Mouse (Mus musculus) megakaryocyte, adult 5-6 weeks (primary cell): ENCODE measurements around the gene Rwdd2b. TPM values are rescaled to one million over a fixed set of nuclear protein-coding genes. Genes with fewer than 3 reads are reported as not detected.
A peak's percentile ranks its signal among the peaks of the same experiment; 100 is the strongest.

Experiments used
- ATAC-seq: 2 replicates; pipeline ENCODE4 v1.8.0; 2016; ENCODE audit warnings: mild to moderate bottlenecking, inconsistent platforms; ENCODE audit not compliant: poor library complexity, severe bottlenecking
- total RNA-seq, 2 experiments: library from RNA; stranded (forward) in 1 of 2; stranded (reverse) in 1 of 2; fragments of 153-499, 151-499 nt in 1 of 2; fragments of 221-1000, 200-1000 nt in 1 of 2; gene quantifications; 2 replicates each; pipeline versions ENCODE4 v1.2.3 to v1.2.4; 2015 to 2017

Gene Rwdd2b
- 7.0 and 7.8 TPM in 2 replicates for total RNA-seq (2015)
- 9.9 and 12.1 TPM in 2 replicates for total RNA-seq (2017)

DNA sequence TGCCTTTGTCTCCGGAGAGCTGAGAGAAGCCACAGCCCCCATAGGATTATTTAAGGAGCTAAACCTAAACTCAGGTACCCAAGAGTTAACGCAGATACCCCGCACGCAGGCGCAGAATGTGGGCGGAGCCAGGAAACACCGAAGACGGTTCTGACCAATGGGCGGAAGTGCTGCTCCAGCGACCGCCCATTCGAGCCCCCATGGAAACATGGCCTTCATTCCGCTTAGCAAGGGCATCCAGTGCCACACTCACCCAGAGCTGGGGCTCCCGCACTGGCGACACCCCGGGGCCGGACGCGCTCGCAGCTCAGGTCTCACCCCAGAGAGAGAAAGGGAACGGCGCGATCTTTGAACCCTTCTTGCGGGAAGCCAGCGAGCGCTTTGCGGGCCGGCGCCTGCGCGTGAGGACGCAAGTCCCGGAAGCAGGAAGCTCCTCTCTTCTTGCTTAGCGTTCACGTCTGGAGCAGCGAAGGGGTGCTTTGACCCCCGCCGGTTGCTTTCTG, at the start of gene Rwdd2b:
Gene Rwdd2b, minus strand, starts transcription at position 390 of the 503 bp plus-strand sequence.
- peak; percentile 97 for ATAC-seq

DNA sequence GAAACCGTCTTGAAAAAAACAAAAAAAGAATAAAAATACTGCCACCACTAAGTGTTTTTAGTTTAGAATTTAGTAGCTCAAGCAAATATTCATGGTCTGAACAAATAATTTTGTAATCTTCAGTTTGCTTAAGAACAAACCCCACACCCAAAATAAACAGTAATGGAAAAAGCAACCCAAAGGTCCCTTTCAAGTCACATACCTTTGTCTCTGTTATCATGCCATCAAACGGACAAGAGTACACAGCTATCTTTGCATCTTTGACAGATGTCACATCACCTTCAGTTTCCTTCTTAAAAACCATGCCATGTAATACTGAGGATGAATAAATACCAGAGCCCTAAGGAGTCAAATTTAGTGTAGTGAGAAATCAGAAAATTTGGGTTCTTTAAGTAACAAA, 48.2 kb upstream of the Rwdd2b start:
- ATAC-seq: no peak

DNA sequence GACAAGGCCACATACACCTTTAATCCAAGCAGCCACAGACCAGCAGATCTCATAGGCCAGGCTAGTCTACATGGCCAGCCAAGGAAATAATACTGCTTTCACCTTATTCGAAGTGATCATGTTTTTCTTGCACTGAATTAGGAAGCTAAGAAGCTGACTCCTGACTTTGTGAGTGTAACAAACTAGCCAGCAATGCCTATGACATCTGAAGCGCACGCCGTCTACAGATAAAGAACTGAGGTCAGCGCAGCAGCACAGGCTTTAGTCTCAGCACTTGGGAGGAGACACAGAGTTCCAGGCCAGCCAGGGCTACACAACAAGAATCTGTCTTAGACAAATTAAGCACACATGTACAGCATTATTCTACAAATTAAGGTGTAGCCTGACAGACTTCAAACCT, 46.4 kb upstream of the Rwdd2b start:
- ATAC-seq: no peak

DNA sequence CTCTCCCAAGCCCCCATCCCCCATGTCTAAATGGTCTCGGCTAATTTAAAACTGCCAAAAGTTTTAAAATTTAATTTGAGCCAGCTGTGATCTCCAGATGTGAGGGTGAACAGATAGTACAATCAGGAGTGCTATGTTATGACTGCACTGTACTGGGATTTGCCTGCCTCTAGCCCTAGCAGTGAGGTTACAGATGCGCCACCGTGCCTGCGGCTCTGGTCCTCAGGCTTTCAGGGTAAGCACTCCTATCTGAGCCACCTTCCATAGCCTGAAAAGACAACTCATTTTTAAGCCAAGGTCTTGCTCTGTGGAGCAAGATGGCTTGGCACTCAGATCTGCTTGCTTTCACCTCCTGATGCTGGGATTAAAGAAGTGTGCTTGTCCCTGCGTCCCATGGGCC, 44.0 kb upstream of the Rwdd2b start:
- ATAC-seq: no peak

- no peak for ATAC-seq
Observed at GRCm38 (mm10) chr16:87470579-87470978, 30.2 kb upstream of the Rwdd2b start.

GRCm38 (mm10) chr16:87458752-87459151, 18.4 kb upstream of the Rwdd2b start:
- no peak for ATAC-seq

- ATAC-seq: peak; percentile 63
Observed at GRCm38 (mm10) chr16:87455180-87455611, 14.8 kb upstream of the Rwdd2b start.

DNA sequence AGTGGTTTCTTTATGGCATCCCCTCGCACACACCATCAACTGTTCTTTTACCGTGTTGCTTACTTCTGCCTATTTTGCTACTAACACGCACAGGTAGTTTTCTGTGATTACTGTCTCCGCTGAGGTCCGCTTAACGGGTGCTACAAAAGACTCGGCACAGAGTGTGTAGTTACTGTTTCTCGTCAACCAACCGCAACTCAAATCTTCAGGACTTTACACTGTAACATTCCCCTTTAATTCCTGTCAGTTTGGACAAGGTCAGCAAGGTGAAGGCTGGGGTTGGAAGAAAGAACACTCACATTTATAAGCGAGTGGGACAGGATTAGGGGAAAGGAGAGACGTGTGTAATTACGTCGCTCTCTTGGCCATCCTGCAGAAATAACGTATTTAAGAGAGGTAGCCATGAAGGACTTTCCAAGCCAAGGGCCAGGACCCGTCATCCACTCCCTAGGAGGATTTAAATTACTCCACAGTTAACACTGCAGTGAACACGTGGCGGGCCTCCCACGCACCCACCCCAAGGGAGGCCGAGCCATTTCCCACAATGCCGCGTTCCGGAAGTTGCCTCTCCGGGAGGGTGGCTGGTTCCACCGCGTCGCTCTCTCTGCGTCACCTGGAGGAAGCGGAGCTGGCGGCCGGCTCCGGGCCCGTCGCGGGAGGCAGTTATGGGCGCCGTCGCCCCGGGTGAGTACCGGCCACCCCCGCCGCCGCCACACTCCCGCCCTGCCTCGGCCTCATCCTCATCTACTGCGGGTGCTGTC, 14.2 kb upstream of the Rwdd2b start, which contains the start of gene Usp16:
Gene Usp16, plus strand, starts transcription at position 285 of the 761 bp plus-strand sequence.
- peak; percentile 98 for ATAC-seq

- ATAC-seq: no peak
Observed at GRCm38 (mm10) chr16:87453226-87453625, 12.9 kb upstream of the Rwdd2b start.

DNA sequence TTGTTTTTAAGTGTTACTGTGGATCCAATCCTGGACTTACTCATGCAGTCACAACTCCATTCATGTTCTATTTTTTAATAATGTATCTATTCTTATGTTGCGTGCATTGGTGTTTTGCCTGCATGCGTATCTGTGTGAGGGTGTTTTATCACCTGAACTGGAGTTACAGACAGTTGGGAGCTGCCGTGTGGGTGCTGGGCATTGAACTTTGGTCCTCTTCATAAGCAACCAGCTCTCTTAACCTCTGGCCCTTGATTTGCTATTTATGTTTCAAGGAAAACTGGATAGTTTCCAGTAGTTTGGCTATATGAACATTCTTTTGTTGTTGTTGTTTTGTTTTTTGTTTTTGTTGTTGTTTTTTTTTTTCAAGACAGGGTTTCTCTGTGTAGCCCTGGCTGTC, 5.2 kb upstream of the Rwdd2b start:
- no peak for ATAC-seq

DNA sequence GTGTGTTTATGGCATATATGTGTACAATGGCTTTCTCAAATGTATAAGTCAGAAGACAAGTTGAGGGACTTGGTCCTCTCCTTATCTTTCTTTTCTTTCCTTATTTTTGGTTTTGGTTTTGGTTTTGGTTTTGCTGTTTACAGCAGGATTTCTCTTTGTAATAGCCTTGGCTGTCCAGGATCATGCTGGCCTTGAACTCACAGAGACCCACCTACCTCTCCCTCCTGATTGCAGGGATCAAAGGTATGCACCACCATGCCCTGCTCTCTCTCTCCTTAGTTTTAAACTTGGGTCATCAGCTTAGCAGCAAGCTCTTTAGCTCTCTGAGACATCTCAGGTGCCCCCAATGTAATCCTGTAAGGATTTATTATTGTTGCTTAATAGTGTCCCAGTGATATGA, 4.7 kb upstream of the Rwdd2b start:
- ATAC-seq: no peak

DNA sequence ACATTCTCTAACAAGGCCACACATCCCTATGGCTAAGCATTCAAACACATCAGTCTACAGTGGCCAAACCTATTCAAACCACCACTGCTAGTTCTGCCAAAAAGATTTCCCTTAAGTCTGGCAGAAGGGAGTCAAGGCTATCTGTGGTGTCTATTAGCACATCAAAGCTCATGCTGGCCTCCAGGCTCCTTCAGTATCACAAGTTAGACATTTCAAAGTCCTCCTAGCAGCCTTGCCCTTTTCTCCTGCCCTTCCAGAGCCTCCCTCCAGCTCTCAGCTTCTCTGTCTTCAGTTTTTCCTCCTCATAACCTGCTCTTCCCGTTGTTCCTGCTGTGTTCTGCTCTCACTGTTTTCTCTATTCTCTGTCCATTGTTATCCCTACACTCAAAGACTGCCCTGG, 3.7 kb upstream of the Rwdd2b start:
- ATAC-seq: no peak

GRCm38 (mm10) chr16:87443245-87443644, 2.9 kb upstream of the Rwdd2b start:
- ATAC-seq: no peak

DNA sequence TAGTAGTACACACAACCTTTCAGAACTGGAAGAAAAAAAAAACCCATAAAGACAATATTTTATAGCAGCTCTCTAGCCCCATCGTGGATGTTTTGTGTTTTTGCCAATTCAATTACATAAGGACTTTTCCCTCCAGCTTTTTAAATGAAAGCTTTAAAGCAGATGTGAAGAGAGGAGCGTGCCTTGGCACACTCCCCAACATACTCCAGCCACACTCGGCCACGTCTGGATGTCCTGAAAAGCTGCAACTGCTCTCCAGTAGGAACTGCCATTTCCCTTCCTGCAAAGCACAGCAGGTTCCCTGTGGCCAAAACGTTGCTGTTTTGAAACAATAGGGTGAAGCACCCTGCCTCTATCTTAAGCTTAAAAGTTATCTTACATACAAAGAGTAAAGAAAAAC, 1.9 kb upstream of the Rwdd2b start:
- no peak for ATAC-seq

DNA sequence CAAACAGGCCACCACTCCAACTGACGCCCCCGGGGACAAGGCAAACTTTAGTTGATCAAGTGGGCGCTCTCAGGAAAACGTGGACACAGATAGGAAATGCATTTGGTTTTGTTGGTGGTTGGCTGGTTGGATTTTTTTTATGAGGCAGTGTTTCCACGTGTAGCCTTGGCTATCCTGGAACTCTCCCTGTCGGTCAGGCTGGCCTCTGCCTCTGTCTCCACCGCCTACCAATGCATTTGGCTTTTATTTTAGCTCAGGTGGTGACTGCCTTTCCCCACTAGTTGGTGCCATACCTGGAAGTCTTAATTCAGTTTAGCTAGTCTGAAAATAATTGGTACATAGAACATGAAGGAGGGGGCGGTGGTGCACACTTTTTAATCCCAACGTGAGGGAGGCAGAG, 716 bp upstream of the Rwdd2b start:
- peak; percentile 20 for ATAC-seq

- no peak for ATAC-seq
Observed at GRCm38 (mm10) chr16:87438697-87439096, 1.7 kb downstream of the Rwdd2b start.

DNA sequence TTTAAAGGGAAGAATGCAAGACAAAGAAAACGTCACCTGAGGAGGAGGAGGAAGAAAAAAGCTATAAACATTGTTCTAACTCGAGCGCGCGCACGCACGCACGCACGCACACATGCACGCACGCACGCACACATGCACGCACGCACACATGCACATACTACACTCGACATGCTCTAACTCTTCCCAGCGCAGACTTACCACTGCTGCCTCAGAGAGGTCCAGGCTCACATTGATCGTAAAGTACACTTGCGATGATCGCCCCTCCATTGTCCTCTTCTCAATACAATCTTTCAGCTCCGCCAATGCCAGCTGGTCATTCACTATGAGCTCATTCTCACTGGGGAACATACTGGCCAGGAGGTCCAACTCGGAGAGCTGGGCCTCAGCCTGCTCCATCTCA, 3.3 kb downstream of the Rwdd2b start:
- no peak for ATAC-seq

DNA sequence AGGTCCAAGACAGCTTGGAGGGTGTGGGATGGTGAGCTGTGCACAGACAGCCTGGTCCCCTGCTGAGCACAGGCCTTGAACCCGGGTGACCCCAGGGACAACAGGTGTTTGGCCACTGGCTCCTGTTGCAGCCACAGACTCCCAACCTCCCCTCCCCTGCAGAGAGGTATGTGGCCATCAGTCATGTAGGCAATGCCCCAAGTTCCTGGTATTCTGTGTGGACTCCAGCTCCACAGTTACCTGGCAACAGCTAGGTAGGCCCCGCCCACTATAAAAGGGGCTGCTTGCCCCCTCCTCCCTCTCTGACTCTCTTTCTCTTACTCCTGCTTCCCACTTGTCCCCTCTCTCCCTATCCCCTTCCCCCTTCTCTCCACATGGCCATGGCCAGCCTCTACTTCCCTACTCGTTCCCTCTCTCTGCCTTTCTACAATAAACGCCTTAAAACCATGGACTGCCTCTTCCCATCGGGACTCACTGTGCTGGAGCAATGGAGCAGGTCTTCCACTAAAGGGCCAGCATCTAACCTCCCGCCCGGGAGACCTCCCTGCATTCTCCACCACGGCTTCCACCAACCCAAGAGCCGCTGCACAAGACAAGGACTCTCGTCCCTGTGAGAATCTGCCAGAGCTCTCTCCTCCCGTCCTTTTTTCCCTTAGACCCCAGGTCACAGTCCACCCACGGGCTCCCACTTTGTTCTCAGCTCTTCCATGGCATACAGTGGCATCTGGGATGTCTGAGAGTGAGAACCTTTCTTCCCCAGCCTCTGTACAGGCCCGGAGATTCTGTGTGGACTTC, 4.8 kb downstream of the Rwdd2b start:
- no peak for ATAC-seq

DNA sequence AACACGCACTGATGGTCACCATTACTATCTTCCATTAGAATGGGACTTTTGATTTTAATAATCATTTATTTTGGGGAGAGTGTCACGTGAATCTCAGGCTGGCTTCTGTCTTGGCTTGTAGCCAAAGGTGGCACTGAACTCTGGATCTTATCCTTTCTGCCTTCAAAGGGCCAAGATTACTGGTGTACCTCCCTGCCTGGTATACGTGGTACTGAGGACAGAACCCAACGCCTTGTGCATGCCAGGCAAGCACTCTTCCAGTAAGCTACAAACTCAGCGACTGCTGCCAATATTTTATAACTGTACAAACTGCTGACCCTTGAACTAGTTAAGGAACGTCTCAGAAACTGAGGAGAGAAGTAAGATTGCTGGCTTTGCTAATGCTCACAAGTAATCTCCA, 5.4 kb downstream of the Rwdd2b start:
- ATAC-seq: no peak

DNA sequence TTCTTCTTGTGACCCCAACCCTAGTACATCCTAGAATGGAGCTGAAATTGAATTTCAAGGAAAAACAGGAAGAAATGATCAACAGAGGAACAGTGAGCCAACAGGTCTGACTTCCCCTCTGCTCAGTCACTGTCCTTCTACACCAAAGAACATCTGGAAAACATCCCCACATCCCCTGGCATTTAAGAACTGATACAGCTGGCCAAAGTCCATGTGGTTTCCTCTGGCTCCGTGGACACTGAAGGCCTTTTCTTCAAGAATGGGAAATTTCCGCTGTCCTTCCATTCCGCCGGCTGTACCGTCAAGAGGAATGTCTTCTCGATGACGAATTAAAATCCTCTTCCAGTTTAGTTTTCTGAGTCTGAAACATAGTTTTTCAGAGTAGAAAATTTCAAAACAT, 6.1 kb downstream of the Rwdd2b start:
- no peak for ATAC-seq

GRCm38 (mm10) chr16:87432033-87432814, 8.1 kb downstream of the Rwdd2b start, which contains the start of gene Ltn1:
Gene Ltn1, minus strand, starts transcription at chr16:87432612.
- ATAC-seq: peak; percentile 99
